Mouse (Mus musculus): Measurements from ENCODE around the gene Upk2.
A peak's percentile ranks its signal among the peaks of the same experiment; 100 is the strongest.
"Not testable (repeated sequence)": the region's sequence is repeated elsewhere in the genome, so short reads cannot be mapped to it uniquely, and the experiment has no call there.

The Upk2 gene

GRCm38 (mm10) chr9:44457035-44457742 is 2.4 kb upstream of the Upk2 start:
- DNase-seq: peak; percentile 35

- DNase-seq: peak; percentile 95
These were observed 465 bp downstream of the Upk2 start for GRCm38 (mm10) chr9:44454132-44454890.

GRCm38 (mm10) chr9:44450387-44450786 is 4.4 kb downstream of the Upk2 start:
- DNase-seq: peak; percentile 58

- DNase-seq: not testable (repeated sequence)
These were observed 10.3 kb downstream of the Upk2 start for GRCm38 (mm10) chr9:44444402-44445025.

GRCm38 (mm10) chr9:44440961-44441360 is 13.8 kb downstream of the Upk2 start, which contains the start of gene Foxr1:
Gene Foxr1 (minus strand): TSS chr9:44441136.
- DNase-seq: no peak

- peak; percentile 36 for DNase-seq
These were observed 19.0 kb downstream of the Upk2 start for GRCm38 (mm10) chr9:44435747-44436146.

GRCm38 (mm10) chr9:44432577-44433185 is 22.1 kb downstream of the Upk2 start:
- no peak for DNase-seq

GRCm38 (mm10) chr9:44423576-44423975 is 31.2 kb downstream of the Upk2 start:
- DNase-seq: no peak

GRCm38 (mm10) chr9:44420280-44420898 is 34.4 kb downstream of the Upk2 start:
- DNase-seq: no peak

- DNase-seq: not testable (repeated sequence)
These were observed 35.0 kb downstream of the Upk2 start for GRCm38 (mm10) chr9:44419730-44420129.

GRCm38 (mm10) chr9:44418519-44419385 is 36.0 kb downstream of the Upk2 start, which contains the start of gene Ccdc84:
Gene Ccdc84 (minus strand): TSS chr9:44418569.
- no peak for DNase-seq

GRCm38 (mm10) chr9:44417892-44418363 is 36.8 kb downstream of the Upk2 start:
- peak; percentile 95 for DNase-seq

- DNase-seq: no peak
These were observed 37.5 kb downstream of the Upk2 start for GRCm38 (mm10) chr9:44417156-44417891.

- no peak for DNase-seq
These were observed 42.0 kb downstream of the Upk2 start for GRCm38 (mm10) chr9:44412781-44413180.

GRCm38 (mm10) chr9:44412306-44412705 is 42.5 kb downstream of the Upk2 start:
- no peak for DNase-seq

GRCm38 (mm10) chr9:44411601-44412130 is 43.1 kb downstream of the Upk2 start:
- no peak for DNase-seq

- DNase-seq: no peak
These were observed 44.0 kb downstream of the Upk2 start for GRCm38 (mm10) chr9:44410647-44411336.

- DNase-seq: not testable (repeated sequence)
These were observed 46.1 kb downstream of the Upk2 start for GRCm38 (mm10) chr9:44408693-44409092.

- no peak for DNase-seq
These were observed 47.1 kb downstream of the Upk2 start for GRCm38 (mm10) chr9:44407752-44408097.
